Mouse (Mus musculus): Measurements from ENCODE around the gene Gm428. TPM values are rescaled to one million over a fixed set of nuclear protein-coding genes. Genes with fewer than 3 reads are reported as not detected.

The Gm428 gene
- not detected in 2 replicates for polyA plus RNA-seq (2012; rRNA removed; ENCODE audit: low replicate concordance)

GRCm38 (mm10) chr4:73683216-73683615, at the start of gene Gm428:
Gene Gm428, plus strand, starts transcription at chr4:73683516.

DNA sequence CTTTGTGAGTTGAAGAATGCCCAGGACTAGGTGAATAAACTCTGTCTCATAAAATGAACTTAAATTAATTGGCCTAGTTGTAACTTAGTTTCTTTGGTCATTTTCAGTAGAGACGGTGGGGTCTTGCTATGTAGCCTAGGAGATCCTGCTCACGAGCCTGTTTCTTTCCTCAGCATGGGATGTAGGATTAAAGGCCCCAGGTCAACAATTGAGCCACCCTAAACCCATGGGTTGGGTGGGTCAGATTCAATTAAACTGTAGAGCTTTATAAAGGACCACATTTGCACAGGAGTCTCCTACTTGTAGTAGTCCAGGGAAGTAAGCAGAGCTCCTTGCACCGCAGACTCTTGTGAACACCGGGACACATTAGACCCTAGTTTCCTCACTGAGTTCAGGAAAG, 45.5 kb upstream of the Gm428 start, which contains the start of gene Gm11236:
TSS of gene Gm11236 (plus strand) at position 301 of the 400 bp plus-strand sequence.

GRCm38 (mm10) chr4:73668054-73668453, 15.3 kb upstream of the Gm428 start, which contains the start of gene Gm11239:
Gene Gm11239, plus strand, starts transcription at chr4:73668354.

Other genes with a start within 250 kb of the Gm428 start
- not detected in 2 replicates for gene Gm11238, start 75.6 kb upstream of the Gm428 start, polyA plus RNA-seq (2012; rRNA removed; ENCODE audit: low replicate concordance)
- gene Gm11237, start 60.5 kb upstream of the Gm428 start, polyA plus RNA-seq (2012; rRNA removed; ENCODE audit: low replicate concordance), result not detected in 2 replicates
- gene Gm11236, start 45.4 kb upstream of the Gm428 start, polyA plus RNA-seq (2012; rRNA removed; ENCODE audit: low replicate concordance), result not detected in 2 replicates
- gene Gm11239, start 15.2 kb upstream of the Gm428 start, polyA plus RNA-seq (2012; rRNA removed; ENCODE audit: low replicate concordance), result not detected in 2 replicates
- 1.7 and 3.4 TPM in 2 replicates for gene Rasef, start 107.5 kb downstream of the Gm428 start, polyA plus RNA-seq (2012; rRNA removed; ENCODE audit: low replicate concordance)
- not detected in 2 replicates for gene Gm11758, start 192.8 kb downstream of the Gm428 start, polyA plus RNA-seq (2012; rRNA removed; ENCODE audit: low replicate concordance)
- not detected in 2 replicates for gene Gm11757, start 207.6 kb downstream of the Gm428 start, polyA plus RNA-seq (2012; rRNA removed; ENCODE audit: low replicate concordance)
- gene Gm13871, start 222.4 kb downstream of the Gm428 start, polyA plus RNA-seq (2012; rRNA removed; ENCODE audit: low replicate concordance), result not detected in 2 replicates
- not detected in 2 replicates for gene Gm11756, start 237.2 kb downstream of the Gm428 start, polyA plus RNA-seq (2012; rRNA removed; ENCODE audit: low replicate concordance)